Mouse (Mus musculus) leukemia stem cell, adult 10-12 weeks (primary cell): ENCODE measurements around the gene Oas1e. TPM values are rescaled to one million over a fixed set of nuclear protein-coding genes. Genes with fewer than 3 reads are reported as not detected.

Source experiments
- polyA plus RNA-seq: library from polyadenylated mRNA; stranded (reverse); fragments of >175 nt; gene quantifications from 2 replicates; pipeline ENCODE4 v1.2.3, GENCODE M21; 2012; ENCODE audit warnings: low replicate concordance

Oas1e gene
- polyA plus RNA-seq = not detected in 2 replicates

DNA sequence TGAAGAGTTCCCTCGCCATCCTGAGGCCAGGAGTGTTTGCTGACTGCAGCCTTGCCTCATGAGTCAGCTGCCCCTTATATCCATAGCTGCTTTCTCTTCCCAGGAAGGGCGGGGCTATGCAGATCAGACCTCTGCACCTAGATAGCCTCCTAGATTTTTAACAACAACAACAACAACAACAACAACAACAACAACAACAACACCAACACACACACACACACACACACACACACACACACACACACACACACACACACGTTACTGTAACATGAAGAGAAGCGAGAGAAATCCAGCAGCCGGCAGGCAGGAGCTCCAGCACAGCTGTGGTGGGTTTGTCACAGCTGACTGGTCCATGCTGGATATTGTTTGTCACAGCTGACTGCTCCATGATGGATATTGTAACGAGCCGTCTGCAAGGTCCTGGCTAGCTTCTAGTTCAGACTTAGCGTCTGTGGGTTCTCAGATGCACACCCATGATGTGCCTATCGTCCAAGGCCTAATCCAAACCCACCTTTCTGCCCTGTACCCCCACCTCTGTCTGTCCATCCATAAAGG, at the start of gene Oas1e:
TSS of gene Oas1e (minus strand) at position 51 of the 555 bp plus-strand sequence.

DNA sequence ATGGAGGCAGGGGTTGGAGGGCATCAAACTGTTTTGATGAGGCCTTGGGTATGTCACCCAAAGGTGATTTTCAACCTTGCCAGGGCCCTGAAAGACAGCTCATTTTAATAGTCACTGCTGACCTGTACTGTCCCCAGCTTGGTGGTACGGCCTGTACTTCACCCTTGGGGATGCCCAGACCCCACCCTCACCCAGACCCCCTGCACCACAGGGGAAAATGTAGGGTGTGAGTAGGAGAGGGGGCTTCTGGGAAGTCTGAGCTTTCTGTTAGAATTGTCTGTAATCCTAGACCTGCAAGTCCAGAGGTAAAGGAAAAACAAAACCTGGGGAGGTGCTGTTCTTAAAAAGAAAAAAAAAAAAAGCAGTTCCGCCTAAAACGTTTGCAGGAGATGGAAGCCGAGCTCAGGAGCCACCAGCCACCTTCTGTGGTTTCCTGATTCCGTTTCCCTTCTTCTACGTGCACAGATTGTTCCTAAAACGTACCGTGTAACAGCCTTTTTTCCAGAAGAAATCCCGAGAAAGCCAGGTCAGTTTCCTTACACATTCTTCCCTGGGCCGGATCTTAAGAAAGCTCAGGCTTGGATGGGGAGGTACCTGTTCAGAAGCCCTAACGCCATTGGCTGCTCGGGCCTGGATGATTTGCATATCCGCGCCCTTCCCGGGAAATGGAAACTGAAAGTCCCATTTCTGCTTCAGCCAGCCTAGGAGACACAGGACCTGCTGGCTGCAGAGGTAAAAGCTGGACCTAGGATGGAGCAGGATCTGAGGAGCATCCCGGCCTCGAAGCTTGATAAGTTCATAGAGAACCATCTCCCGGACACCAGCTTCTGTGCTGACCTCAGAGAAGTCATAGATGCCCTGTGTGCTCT, 16.9 kb upstream of the Oas1e start, which contains the start of gene Oas1c:
TSS of gene Oas1c (minus strand) at position 564 of the 869 bp plus-strand sequence.

DNA sequence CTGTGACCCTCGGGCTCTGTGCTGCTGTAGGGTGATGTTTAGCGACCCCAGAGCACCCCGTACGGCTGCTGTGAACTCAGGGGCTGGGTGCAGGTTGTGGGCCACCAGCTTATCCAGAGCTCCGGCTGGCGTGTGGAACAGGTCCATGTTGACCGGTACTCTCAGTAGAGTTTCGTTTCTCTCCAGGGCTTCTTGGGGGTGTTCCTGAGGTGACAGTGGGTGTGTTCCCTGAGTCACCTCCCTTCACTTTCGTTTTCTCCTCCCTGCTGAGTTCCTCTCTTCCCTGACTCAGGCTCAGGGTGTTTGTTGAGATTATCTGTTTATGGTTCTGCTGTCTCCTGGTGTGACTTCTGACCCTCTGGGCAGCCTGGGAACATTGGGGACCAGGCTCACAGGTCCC, 17.9 kb downstream of the Oas1e start, which contains the start of gene Oas3:
TSS of gene Oas3 (minus strand) at position 184 of the 400 bp plus-strand sequence.

DNA sequence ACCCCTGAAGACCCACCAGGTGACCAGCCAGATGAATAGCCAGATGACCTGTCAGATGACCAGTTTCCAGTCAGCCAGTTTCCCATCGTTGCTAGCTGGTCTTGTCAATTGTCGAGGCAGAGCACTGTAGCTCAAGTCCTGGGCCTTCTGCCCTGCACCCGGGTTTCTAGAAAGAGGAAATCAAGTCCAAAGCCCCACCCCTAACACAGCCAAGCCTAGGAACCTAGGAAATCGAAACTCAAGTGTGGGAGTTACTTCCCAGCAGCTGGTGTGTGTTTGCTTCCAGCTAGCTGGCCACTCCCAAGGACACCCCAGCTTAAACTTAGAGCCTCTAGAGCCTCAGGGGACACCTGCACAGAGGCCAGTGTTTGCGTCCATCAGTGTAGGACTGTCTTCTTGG, 45.6 kb downstream of the Oas1e start, which contains the start of gene Oas2:
TSS of gene Oas2 (minus strand) at position 166 of the 400 bp plus-strand sequence.

Other genes with a start within 250 kb of the Oas1e start
- 160 and 210 TPM in 2 replicates for gene Tpcn1, start 206.9 kb downstream of the Oas1e start, polyA plus RNA-seq
- 10.6 and 18.2 TPM in 2 replicates for gene Iqcd, start 206.5 kb downstream of the Oas1e start, polyA plus RNA-seq
- 57.8 and 64.1 TPM in 2 replicates for gene Rita1, start 182.9 kb downstream of the Oas1e start, polyA plus RNA-seq
- 65.7 and 84.8 TPM in 2 replicates for gene Ddx54, start 182.8 kb downstream of the Oas1e start, polyA plus RNA-seq
- gene Cfap73, start 161.3 kb downstream of the Oas1e start, polyA plus RNA-seq = not detected in 2 replicates
- 3.4 and 6.9 TPM in 2 replicates for gene Rasal1, start 146.7 kb downstream of the Oas1e start, polyA plus RNA-seq
- 50.3 and 77.0 TPM in 2 replicates for gene Dtx1, start 83.6 kb downstream of the Oas1e start, polyA plus RNA-seq
- 0.30 and 0.63 TPM in 2 replicates for gene Oas2, start 45.7 kb downstream of the Oas1e start, polyA plus RNA-seq
- gene Oas3, start 17.9 kb downstream of the Oas1e start, polyA plus RNA-seq = 7.4 and 33.3 TPM in 2 replicates
- 0.10 and 0.30 TPM in 2 replicates for gene Oas1c, start 17.0 kb upstream of the Oas1e start, polyA plus RNA-seq
- not detected in 2 replicates for gene Oas1f, start 51.8 kb upstream of the Oas1e start, polyA plus RNA-seq
- not detected in 2 replicates for gene Oas1h, start 65.9 kb upstream of the Oas1e start, polyA plus RNA-seq
- 1.1 and 1.5 TPM in 2 replicates for gene Oas1g, start 92.1 kb upstream of the Oas1e start, polyA plus RNA-seq
- 3.1 and 18.8 TPM in 2 replicates for gene Oas1a, start 112.0 kb upstream of the Oas1e start, polyA plus RNA-seq
- gene Oas1d, start 119.0 kb upstream of the Oas1e start, polyA plus RNA-seq = not detected in 2 replicates
- gene Rph3a, start 214.6 kb upstream of the Oas1e start, polyA plus RNA-seq = 0.06 TPM in 1 of 2 replicates, not detected in the other